Comparison of ENCODE assay signal across 24 mouse cellular contexts in genomic region chr8:114929597-114929996, GRCm38 (mm10).
"Had no signal": no experiment of that assay in that cellular context is flagged by ENCODE, and none has a peak within 500 bp of the region (broad histone marks: within the 10 kb centered on the region; RNA-seq: fewer than 3 reads in every experiment).

No protein-coding gene starts in this region.

- DNase-seq: kidney, adult 11 months; kidney, adult 8-10 months; kidney, postnatal 25 days; layer of hippocampus, adult 9-11 months; liver; lung, adult 2 months; lung, postnatal 10 days; lung, postnatal 4 days; midbrain, embryonic 14.5 days; right cerebral cortex, adult 18-20 months; right cerebral cortex, postnatal 14 days; right cerebral cortex, postnatal 4 days; spleen, adult 18-20 months; thymus, postnatal 25 days had no signal

- H3K9ac ChIP-seq: limb, embryonic 13.5 days; liver, embryonic 12.5 days; liver, embryonic 15.5 days; neural tube, embryonic 12.5 days; neural tube, embryonic 15.5 days; stomach, embryonic 15.5 days had no signal

- H3K4me1 ChIP-seq: liver, embryonic 15.5 days had no signal

- H3K27ac ChIP-seq: kidney, postnatal 0 days; layer of hippocampus, adult 2 months; limb, embryonic 10.5 days; limb, embryonic 13.5 days; liver, embryonic 12.5 days; liver, embryonic 15.5 days; neural tube, embryonic 12.5 days; neural tube, embryonic 15.5 days; stomach, embryonic 15.5 days had no signal

- H3K4me3 ChIP-seq: layer of hippocampus, adult 2 months; limb, embryonic 10.5 days; limb, embryonic 13.5 days; liver, embryonic 12.5 days; liver, embryonic 15.5 days; neural tube, embryonic 12.5 days; neural tube, embryonic 15.5 days; stomach, embryonic 15.5 days had no signal

- H3K36me3 ChIP-seq: limb, embryonic 10.5 days; limb, embryonic 13.5 days; liver, embryonic 12.5 days; liver, embryonic 15.5 days; neural tube, embryonic 12.5 days; neural tube, embryonic 15.5 days; stomach, embryonic 15.5 days had no signal

- ATAC-seq: liver, embryonic 12.5 days had no signal

- H3K27me3 ChIP-seq: liver, embryonic 12.5 days; liver, embryonic 15.5 days; neural tube, embryonic 12.5 days; stomach, embryonic 15.5 days had no signal

- H3K9me3 ChIP-seq: limb, embryonic 10.5 days; limb, embryonic 13.5 days; liver, embryonic 12.5 days; liver, embryonic 15.5 days; neural tube, embryonic 12.5 days; neural tube, embryonic 15.5 days; stomach, embryonic 15.5 days had no signal

- H3K4me2 ChIP-seq: limb, embryonic 13.5 days; liver, embryonic 12.5 days; liver, embryonic 15.5 days; midbrain, embryonic 11.5 days; neural tube, embryonic 12.5 days; neural tube, embryonic 15.5 days; stomach, embryonic 15.5 days had no signal
